Mouse (Mus musculus): ENCODE measurements around the gene Fam219b.
A peak's percentile ranks its signal among the peaks of the same experiment; 100 is the strongest.

Fam219b gene

GRCm38 (mm10) chr9:57524439-57524838 lies 12.9 kb upstream of the Fam219b start:
- no peak for DNase-seq (ENCODE audit: low spot score in 2 of 2)

DNA sequence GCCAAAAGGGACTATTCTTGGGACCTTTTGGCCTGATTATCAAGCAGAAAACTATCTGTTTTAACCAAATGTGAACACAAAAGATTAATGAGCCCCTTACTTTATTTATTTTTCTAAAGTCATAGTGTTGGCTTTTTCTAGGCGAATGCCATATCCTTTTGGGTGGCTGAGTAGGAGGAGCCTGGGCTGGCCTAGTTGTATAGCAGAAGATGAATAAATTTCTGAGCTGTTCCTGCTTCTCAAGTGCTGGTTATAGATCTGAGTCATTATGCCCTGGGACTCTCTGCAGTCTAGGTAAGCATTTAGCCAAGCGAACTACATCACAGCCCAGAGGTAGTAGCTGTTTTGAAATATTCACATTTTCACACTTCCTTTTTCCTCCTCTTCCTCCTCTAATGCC lies 11.8 kb upstream of the Fam219b start:
- no peak for DNase-seq (ENCODE audit: low spot score in 2 of 2)

DNA sequence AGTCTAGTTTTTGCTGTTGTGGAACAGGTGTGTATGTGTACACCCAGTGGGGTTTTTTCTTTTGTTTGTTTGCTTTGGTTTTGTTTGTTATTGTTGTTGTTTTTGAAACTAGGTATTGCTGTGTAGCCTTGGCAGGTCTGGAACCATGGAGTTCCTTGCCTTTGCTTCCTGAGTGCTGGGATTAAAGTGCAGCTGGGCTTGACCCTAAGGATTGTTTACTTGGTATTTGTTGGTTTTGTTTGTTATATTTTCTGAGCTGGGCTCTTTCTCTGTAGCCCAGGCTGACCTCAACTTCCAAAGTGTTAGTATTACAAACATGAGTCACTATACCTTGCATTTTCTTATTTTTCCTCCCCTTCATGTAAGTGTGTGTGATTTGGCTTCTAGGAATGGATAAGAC lies 10.9 kb upstream of the Fam219b start:
- DNase-seq (ENCODE audit: low spot score in 2 of 2) = no peak

- no peak for DNase-seq (ENCODE audit: low spot score in 2 of 2)
These were observed 5.4 kb upstream of the Fam219b start for GRCm38 (mm10) chr9:57531946-57532345.

DNA sequence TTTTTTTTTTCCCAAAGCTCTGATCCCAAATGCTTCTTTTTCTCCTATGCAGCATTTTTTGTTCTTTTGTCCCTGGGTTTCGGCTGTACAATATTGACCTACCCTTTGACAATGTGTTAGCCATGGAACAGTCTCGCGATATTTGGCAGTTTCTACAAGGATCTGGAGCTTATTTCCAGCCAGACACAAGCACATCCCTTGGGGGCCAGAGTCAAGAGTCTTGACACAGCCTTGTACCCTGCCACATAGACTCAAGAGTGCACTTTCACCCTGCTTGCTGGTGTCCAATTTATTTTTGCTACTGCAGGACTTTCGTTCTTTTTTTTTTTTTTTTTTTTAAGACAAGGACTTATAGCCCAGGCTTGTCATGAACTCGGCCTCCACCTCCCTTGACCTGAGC lies 966 bp upstream of the Fam219b start:
- no peak for DNase-seq (ENCODE audit: low spot score in 2 of 2)

DNA sequence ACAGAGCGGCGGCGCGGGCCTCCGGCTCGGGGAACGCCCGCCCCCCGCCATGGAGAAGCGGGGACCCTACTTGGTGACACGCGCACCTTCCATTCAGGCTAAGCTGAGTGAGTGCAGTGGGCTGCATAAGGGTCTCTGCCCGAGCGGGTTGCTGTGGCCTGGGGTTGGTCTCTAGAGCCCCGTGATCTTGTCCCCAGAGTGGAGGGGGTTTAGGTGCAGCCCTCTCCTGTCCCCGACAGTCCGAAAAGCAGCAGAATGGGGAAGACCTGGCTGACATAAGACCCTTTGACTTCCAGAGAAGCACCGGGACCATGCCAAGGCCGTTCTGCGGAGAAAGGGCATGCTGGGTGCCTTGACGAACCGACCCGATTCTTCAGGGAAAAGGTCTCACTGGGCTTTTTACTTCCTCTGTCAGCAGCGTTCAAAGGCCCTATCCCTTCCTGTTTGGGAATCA lies 427 bp downstream of the Fam219b start:
- DNase-seq (ENCODE audit: low spot score in 2 of 2) = no peak

- DNase-seq (ENCODE audit: low spot score in 2 of 2) = no peak
These were observed 2.2 kb downstream of the Fam219b start for GRCm38 (mm10) chr9:57539550-57539949.

DNA sequence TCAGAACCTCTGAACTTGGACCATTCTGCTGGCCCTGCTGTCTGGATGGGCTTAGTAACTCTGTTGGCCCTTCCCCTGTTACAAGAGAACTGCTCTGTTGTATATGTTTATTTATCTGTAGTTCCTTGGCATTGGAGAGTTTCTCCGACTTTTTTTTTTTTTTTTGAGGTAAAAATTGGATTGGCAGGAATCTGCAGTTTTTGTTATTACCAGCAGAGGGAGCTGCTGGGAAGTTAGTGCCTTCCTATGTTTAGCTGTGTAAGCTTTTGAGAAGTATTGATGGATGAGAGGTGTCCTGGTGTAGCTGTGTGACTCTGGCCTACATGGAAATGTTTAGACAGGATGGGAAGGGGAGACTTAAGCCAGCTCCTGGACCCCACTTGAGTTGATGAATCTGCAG lies 4.0 kb downstream of the Fam219b start:
- no peak for DNase-seq (ENCODE audit: low spot score in 2 of 2)

GRCm38 (mm10) chr9:57543951-57544350 lies 6.6 kb downstream of the Fam219b start:
- DNase-seq (ENCODE audit: low spot score in 2 of 2) = no peak

GRCm38 (mm10) chr9:57547287-57547686 lies 10.0 kb downstream of the Fam219b start:
- DNase-seq (ENCODE audit: low spot score in 2 of 2) = peak in 1 of 2 experiments; percentile 64

GRCm38 (mm10) chr9:57547869-57548268 lies 10.5 kb downstream of the Fam219b start:
- DNase-seq (ENCODE audit: low spot score in 2 of 2) = no peak

DNA sequence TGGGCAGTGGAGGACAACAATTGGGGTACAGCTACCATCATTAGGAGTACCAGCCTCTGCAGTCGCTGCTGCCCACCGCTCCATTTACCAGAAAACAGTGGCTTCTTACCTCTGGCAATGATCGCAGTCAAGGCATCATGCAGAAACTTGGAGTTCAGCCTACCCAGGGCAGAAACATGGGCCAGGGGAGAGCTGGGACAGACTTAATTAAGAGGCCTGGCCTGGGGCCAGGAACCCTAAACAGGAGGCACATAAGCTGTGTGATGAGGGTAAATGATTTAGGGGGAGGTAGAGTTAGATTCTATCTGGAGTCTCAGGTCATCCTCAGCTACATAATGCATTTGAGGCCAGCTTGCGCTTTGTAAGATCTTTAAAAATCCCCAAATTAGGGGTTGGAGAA lies 11.9 kb downstream of the Fam219b start:
- no peak for DNase-seq (ENCODE audit: low spot score in 2 of 2)

GRCm38 (mm10) chr9:57550126-57550862 lies 13.0 kb downstream of the Fam219b start:
- no peak for DNase-seq (ENCODE audit: low spot score in 2 of 2)

DNA sequence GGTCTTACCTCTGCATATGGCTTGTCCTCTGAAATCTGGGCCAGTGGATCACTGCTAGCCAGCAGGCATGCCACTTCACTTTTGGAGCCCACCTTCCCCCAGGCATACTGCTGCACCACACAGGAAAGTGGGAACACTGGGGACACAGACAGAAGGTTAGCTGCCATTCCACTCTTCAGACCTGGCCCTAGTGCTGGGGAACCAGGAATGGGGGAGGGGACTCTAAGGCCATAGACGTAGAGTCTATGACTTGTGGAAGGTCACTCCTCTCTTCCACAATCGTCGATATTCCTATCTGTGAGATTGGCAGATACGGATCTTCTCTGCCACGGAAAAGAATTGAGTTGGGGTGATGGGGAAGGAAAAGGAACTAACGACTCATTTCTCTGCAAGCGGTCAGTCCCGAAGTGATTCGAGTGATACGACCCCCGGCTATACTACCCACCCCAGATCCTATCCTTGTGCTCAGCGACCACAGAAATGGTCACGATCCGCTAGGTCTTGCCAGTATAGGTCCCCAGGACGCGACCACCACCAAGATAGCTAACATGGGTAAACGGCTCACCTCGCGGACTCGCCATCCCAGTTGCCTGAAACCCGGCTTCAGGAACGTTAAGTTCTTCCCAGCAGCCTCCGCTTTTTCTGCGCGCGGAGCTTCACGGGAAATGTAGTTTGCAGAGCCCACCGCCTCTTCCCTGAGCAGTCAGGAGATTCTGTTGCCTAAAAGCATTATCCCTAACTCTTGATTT lies 15.0 kb downstream of the Fam219b start, which contains the start of gene Mpi:
TSS of gene Mpi (minus strand) at position 625 of the 749 bp plus-strand sequence.
- peak in 1 of 2 experiments; percentile 54 for DNase-seq (ENCODE audit: low spot score in 2 of 2)

DNA sequence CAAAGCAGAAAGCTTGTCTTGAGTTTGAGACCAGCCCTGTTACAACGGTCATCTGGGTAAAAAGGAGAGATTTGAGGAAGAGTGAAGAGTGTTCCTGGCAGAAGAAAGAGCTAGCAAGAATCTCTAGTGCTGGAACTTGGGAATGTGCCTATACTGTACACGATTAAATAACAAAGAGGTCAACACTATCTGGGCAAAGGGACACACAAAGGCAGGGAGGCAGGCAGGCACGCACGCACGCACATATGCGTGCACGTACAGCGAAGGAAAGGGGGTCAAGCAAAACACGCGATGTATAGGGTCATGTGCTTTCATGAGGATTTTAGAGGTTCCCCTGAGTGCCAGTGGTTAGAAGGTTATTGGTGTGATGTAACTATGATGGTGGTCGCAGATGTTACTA lies 15.8 kb downstream of the Fam219b start:
- DNase-seq (ENCODE audit: low spot score in 2 of 2) = no peak

- DNase-seq (ENCODE audit: low spot score in 2 of 2) = no peak
These were observed 17.4 kb downstream of the Fam219b start for GRCm38 (mm10) chr9:57554753-57555152.

DNA sequence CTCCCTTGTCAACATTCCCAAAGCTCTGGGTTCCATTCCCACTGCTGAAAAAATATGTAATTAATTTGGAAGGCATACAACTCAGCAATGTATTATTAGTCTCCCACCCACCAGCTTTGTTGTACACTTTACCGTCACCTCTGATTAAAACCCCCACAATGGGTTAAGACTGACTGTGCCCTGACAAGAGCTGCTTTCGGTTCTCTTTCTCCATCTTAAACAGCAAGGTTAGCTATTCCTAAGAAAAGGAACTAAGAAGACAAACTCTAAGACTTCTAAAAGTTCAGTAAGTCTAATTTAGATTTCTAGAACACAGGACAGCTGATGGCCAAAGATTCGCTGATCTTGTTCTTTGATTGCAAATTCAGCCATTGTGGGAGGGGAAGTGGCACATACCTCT lies 19.9 kb downstream of the Fam219b start:
- DNase-seq (ENCODE audit: low spot score in 2 of 2) = no peak

DNA sequence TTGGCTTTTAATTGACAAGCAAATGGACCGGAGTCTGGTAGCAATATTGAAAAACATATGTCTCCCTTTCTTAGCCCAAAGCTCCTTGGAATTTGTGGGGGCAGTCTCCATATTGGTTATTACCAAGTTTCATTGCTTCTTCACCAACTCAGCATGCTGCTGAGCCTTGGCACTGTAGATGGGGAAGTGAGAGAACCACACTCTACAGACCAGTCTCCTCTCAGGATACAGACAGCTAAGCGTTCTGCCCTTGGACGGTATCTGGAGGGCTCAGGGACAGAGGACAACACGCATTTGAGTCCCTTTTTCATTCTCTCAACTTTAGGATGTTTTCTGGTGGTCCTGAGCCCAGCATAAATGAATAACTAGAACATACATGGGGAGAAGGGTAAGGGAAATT lies 21.3 kb downstream of the Fam219b start:
- no peak for DNase-seq (ENCODE audit: low spot score in 2 of 2)

DNA sequence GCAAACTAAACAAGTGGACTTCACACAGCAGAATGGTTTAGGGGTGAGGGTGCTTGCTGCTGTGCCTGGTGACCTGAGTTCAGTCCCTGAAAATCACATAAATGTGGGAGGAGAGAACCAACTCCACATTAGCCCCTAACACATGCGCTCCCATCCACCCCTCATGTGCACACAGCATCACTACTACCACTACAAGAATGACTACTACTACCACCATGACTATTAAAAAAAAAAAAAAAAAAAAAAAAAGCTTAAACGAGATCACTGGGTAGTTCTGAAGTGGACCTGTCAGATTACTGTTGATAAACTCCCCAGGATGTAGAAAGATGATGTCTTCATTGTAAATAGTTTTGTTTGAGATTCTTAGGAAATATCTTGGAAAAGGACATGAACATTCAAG lies 22.2 kb downstream of the Fam219b start:
- DNase-seq (ENCODE audit: low spot score in 2 of 2) = no peak

DNA sequence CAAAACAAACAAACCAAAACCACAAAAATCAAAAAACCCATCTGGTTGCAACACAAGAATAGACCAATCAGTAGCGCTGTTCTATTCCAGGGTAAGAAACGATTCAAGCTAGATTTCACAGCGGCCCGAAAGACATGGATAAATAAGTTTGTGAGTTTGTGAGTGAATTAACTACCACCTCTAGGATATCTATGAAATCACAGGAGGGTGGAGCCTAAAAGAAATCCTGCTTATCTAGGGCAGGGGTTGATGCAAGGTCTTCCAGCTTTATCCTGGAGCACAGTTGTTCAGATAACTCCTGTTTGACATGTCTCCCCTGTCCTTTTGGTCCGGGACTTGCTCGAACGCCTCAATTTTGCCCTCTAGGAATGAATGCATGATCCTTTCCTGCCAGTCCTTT lies 22.9 kb downstream of the Fam219b start:
- DNase-seq (ENCODE audit: low spot score in 2 of 2) = no peak

GRCm38 (mm10) chr9:57560861-57561710 lies 23.8 kb downstream of the Fam219b start, which contains the start of gene Scamp2:
Scamp2 (plus strand) TSS chr9:57560943.
- peak; percentile 88 to 89 for DNase-seq (ENCODE audit: low spot score in 2 of 2)

DNA sequence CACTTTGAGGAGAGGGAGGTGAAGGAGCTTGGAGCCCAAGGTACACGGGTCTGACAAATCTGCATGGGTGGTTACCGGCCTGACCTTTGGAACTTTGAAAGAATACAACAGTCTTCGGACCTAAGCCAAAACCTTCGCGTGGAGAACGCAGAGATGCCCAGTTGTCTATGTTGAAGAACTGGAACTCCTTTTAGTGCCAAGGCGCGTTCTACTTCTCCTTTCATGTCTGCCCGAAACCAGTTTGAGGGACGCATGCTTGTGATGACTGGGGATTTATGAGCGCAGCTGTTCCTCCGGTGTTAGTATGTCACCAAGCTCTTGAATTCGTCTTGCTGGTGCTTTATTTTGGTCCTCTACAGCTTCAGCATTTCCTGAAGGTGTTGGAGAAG lies 24.4 kb downstream of the Fam219b start:
- no peak for DNase-seq (ENCODE audit: low spot score in 2 of 2)
